In the genomic region with DNA sequence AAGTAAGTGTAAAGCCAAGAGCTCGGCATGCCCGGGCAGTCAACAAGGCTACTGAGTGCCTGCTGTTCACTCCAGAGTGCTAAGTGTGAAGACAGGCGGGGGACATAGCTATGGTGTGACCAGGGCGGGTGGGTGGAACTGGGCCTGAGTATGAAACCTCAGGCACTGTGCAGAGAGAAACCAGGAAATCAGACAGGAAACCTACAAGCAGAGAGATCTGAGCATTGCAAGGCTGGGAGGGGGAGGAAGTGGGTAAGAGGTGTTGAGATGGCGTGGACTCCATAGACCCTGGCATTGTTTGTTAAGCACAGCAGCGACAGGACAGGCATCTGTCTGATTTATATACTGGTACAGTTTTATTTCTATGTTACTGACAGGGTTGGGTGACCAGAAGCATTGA, we compare ENCODE assay signal across 13 mouse cellular contexts. TPM values are rescaled to one million over a fixed set of nuclear protein-coding genes. Genes with fewer than 3 reads are reported as not detected.
DNase-seq lines count a peak whose midpoint lies in the region; ATAC-seq lines count a peak whose summit lies in the region.
"Had no signal": no experiment of that assay in that cellular context is flagged by ENCODE, and none has a peak within 500 bp of the region (broad histone marks: within the 10 kb centered on the region; RNA-seq: fewer than 3 reads in every experiment).

No protein-coding gene starts in this region.

- H3K4me2 ChIP-seq in heart, embryonic 12.5 days, result no peak overlapping the region
- H3K4me2 ChIP-seq: midbrain, embryonic 11.5 days; stomach, embryonic 15.5 days had no signal

- H3K27ac ChIP-seq in heart, embryonic 12.5 days (ENCODE audit: poor library complexity, severe bottlenecking), result no peak overlapping the region
- peak overlapping the region; percentile 33; the same call in 1 of the 2 replicates for H3K27ac ChIP-seq in macrophage
- H3K27ac ChIP-seq: left cerebral cortex, adult 2 months; stomach, embryonic 15.5 days had no signal

- H3K27me3 ChIP-seq in heart, embryonic 12.5 days (replicated peaks), result no peaks in the 10 kb centered on the region
- H3K27me3 ChIP-seq: stomach, embryonic 15.5 days had no signal

- 62% methylated on average over 6 of the region's 6 CpGs for WGBS in heart, embryonic 12.5 days
- WGBS in macrophage (ENCODE audit: missing documents), result 9% methylated on average over 5 of the region's 6 CpGs

- no peaks in the 10 kb centered on the region for H3K79me2 ChIP-seq in macrophage (ENCODE audit: inconsistent target)

- no peak overlapping the region for H3K4me3 ChIP-seq in heart, embryonic 12.5 days
- H3K4me3 ChIP-seq in macrophage (ENCODE audit: inconsistent target), result no peak overlapping the region
- H3K4me3 ChIP-seq: erythroblast, embryonic 14.5 days; left cerebral cortex, adult 2 months; stomach, embryonic 15.5 days had no signal

- no peak overlapping the region for H3K9ac ChIP-seq in heart, embryonic 12.5 days
- H3K9ac ChIP-seq: stomach, embryonic 15.5 days had no signal

- ATAC-seq in heart, embryonic 12.5 days (ENCODE audit: insufficient number of reproducible peaks, low FRiP score), result peak; percentile 37; the same call in 1 of the 2 replicates

- H3K9me3 ChIP-seq in heart, embryonic 12.5 days (replicated peaks), result peaks cover 4% of the 10 kb centered on the region; the same call in 1 of the 2 replicates
- H3K9me3 ChIP-seq: stomach, embryonic 15.5 days had no signal

- no peak for DNase-seq in heart, adult 18-20 months
- DNase-seq in lung, postnatal 10 days, result peak; percentile 49
- no peak for DNase-seq in lung, postnatal 14 days
- peak; percentile 31 for DNase-seq in thymus, postnatal 36 days
- no peak for DNase-seq in spleen, postnatal 4 days (ENCODE audit: low spot score in 2 of 2)
- DNase-seq in frontal cortex, postnatal 14 days (ENCODE audit: low spot score in 2 of 2), result no peak

- peaks cover 14% of the 10 kb centered on the region for H3K4me1 ChIP-seq in heart, embryonic 12.5 days (replicated peaks)

- H3K36me3 ChIP-seq in heart, embryonic 12.5 days, result no peaks in the 10 kb centered on the region
- H3K36me3 ChIP-seq in macrophage (ENCODE audit: inconsistent target), result no peaks in the 10 kb centered on the region
- H3K36me3 ChIP-seq: stomach, embryonic 15.5 days had no signal

RNA-seq across cellular contexts. Expression of a gene that starts 18.4 kb away (rescaled TPM):
- polyA plus RNA-seq in heart, embryonic 12.5 days (2016; fragmentation: Nextera tagmentation; extraction: Ambion mirVana), result 14.3 and 15.0 TPM in 2 replicates
- 1 to 10 TPM; 7.0 to 8.0 TPM for total RNA-seq in heart, adult 18-20 months (2021)
- 1 to 10 TPM in 5 of 26 experiments, under 1 TPM in 6, not detected in 15; 0.62 to 3.1 (median 0.95) TPM for total RNA-seq in macrophage (2018; cell fraction: chromatin; rRNA removed)
- 10 to 100 TPM in 13 of 26 experiments, 1 to 10 TPM in 13; 4.5 to 27.8 (median 10.4) TPM for total RNA-seq in macrophage (2018; cell fraction: cytosol; rRNA removed)
- 10 to 100 TPM in 1 of 26 experiments, 1 to 10 TPM in 23, under 1 TPM in 2; 0.58 to 10.9 (median 3.6) TPM for total RNA-seq in macrophage (2018; cell fraction: nucleus; rRNA removed)
- 8.5 to 36.3 TPM (median 23.3 TPM) in 3 replicates for polyA plus RNA-seq in macrophage (2018)

RNA-seq across cellular contexts. Expression of a gene that starts 48.8 kb away (rescaled TPM):
- 0.09 and 0.17 TPM in 2 replicates for polyA plus RNA-seq in heart, embryonic 12.5 days (2016; fragmentation: Nextera tagmentation; extraction: Ambion mirVana)
- total RNA-seq in heart, adult 18-20 months (2021), result under 1 TPM in 1 of 2 experiments, not detected in 1; 0.21 TPM
- total RNA-seq in macrophage (2018; cell fraction: chromatin; rRNA removed), result not detected
- total RNA-seq in macrophage (2018; cell fraction: cytosol; rRNA removed), result not detected
- under 1 TPM in 1 of 26 experiments, not detected in 25; 0.24 TPM for total RNA-seq in macrophage (2018; cell fraction: nucleus; rRNA removed)
- polyA plus RNA-seq in macrophage (2018), result not detected in 3 replicates
- polyA plus RNA-seq: erythroblast, embryonic 14.5 days had no signal

RNA-seq across cellular contexts. Expression of a gene that starts 58.4 kb away (rescaled TPM):
- polyA plus RNA-seq in heart, embryonic 12.5 days (2016; fragmentation: Nextera tagmentation; extraction: Ambion mirVana), result not detected in 2 replicates
- not detected for total RNA-seq in heart, adult 18-20 months (2021)
- not detected for total RNA-seq in macrophage (2018; cell fraction: chromatin; rRNA removed)
- not detected for total RNA-seq in macrophage (2018; cell fraction: cytosol; rRNA removed)
- not detected for total RNA-seq in macrophage (2018; cell fraction: nucleus; rRNA removed)
- polyA plus RNA-seq in macrophage (2018), result not detected in 3 replicates
- total RNA-seq: gastrocnemius, postnatal 10 days had no signal
- polyA plus RNA-seq: erythroblast, embryonic 14.5 days had no signal

Comparison
In these comparisons a context has a peak if more than half of its experiments do, and no peak if none do; other contexts are left out.
1. DNase-seq: peak in lung, postnatal 10 days (single experiment) and thymus, postnatal 36 days (2 of 2); none in heart, adult 18-20 months (0 of 2), lung, postnatal 14 days (single experiment), spleen, postnatal 4 days (0 of 2) and frontal cortex, postnatal 14 days (0 of 2).